Mouse (Mus musculus) hindbrain, embryonic 15.5 days (tissue): ENCODE measurements around the gene Scube1. TPM values are rescaled to one million over a fixed set of nuclear protein-coding genes. Genes with fewer than 3 reads are reported as not detected.
A peak's percentile ranks its signal among the peaks of the same experiment; 100 is the strongest.

Experiments used
- ATAC-seq: fragments of 200-750 bp; cut with Nextera tagmentation; 2 replicates; pipeline ENCODE4 v1.8.0; 2017; ENCODE audit warnings: low read depth, moderate number of reproducible peaks, moderate TSS enrichment; ENCODE audit not compliant: low FRiP score
- H3K27ac ChIP-seq: fragments of 300-500 bp; sonication (generic); replicated peaks from 2 replicates; pipeline ENCODE4 v1.5.1; 2015; ENCODE audit warnings: mild to moderate bottlenecking, inconsistent platforms
- H3K27me3 ChIP-seq: fragments of 300-500 bp; sonication (generic); 2 replicates; pipeline ENCODE4 v1.6.1; 2015; ENCODE audit warnings: control low read depth, inconsistent platforms
- H3K36me3 ChIP-seq: fragments of 300-500 bp; sonication (generic); 2 replicates; pipeline ENCODE4 v1.6.1; 2015; ENCODE audit warnings: control low read depth, inconsistent platforms
- H3K4me1 ChIP-seq: fragments of 300-500 bp; sonication (generic); replicated peaks from 2 replicates; pipeline ENCODE4 v1.6.1; 2015; ENCODE audit warnings: control low read depth, inconsistent platforms
- H3K4me2 ChIP-seq: fragments of 300-500 bp; sonication (generic); 2 replicates; pipeline ENCODE4 v1.6.1; 2015; ENCODE audit warnings: moderate library complexity, mild to moderate bottlenecking, inconsistent platforms
- H3K4me3 ChIP-seq: fragments of 300-500 bp; sonication (generic); 2 replicates; pipeline ENCODE4 v1.5.1; 2015; ENCODE audit warnings: mild to moderate bottlenecking, inconsistent platforms
- H3K9ac ChIP-seq: fragments of 300-500 bp; sonication (generic); 2 replicates; pipeline ENCODE4 v1.6.1; 2015; ENCODE audit warnings: inconsistent platforms
- H3K9me3 ChIP-seq: fragments of 300-500 bp; sonication (generic); 2 replicates; pipeline ENCODE4 v1.6.1; 2016; ENCODE audit warnings: control low read depth, inconsistent platforms
- WGBS: fragments of 180-500 bp; shearing (Covaris S2); methylation state at CpG from one replicate; pipeline ENCODE4 v1.1.7; 2015; 5-methylcytosine and 5-hydroxymethylcytosine counted together
- polyA plus RNA-seq: library from polyadenylated mRNA; unstranded; fragments of >200 nt; fragmentation: Nextera tagmentation; extraction: Ambion mirVana; gene quantifications from 2 replicates; pipeline ENCODE4 v1.2.1, GENCODE M21; 2015

Scube1 gene
- polyA plus RNA-seq, 1 experiment from 2014 or later = 9.7 TPM

GRCm38 (mm10) chr15:83606700-83607099 is 118.1 kb downstream of the Scube1 start:
- H3K9ac ChIP-seq = no peak overlapping the region
- H3K9me3 ChIP-seq = no peaks in the 10 kb centered on the region
- H3K36me3 ChIP-seq = no peaks in the 10 kb centered on the region
- 93% methylated on average over 8 of the region's 8 CpGs for WGBS
- no peaks in the 10 kb centered on the region for H3K27me3 ChIP-seq
- H3K4me2 ChIP-seq = no peak overlapping the region
- no peak for ATAC-seq
- H3K4me1 ChIP-seq = no peaks in the 10 kb centered on the region
- no peak overlapping the region for H3K4me3 ChIP-seq
- H3K27ac ChIP-seq = no peak overlapping the region

DNA sequence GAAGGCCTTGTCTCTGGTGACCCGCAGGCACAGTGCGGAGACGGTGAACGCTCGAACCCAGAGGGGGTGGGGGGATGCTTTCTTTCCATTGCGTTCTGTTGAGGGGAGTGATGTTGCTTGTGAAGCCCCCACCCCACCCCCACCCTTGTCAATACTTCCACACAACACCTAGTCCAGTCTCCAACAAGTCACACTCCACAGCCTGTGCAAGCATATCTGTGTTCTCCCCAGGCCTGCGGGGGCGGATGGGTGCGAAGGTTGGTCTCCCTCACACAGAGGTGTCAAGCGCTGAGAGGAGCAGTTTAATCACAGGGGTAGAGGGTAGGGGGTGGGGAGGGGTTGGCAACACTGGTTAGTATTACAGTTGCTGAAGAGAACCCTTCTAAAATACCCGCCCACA is 118.6 kb downstream of the Scube1 start:
- H3K4me3 ChIP-seq = no peak overlapping the region
- ATAC-seq = no peak

GRCm38 (mm10) chr15:83603426-83603825 is 121.4 kb downstream of the Scube1 start:
- Histone ChIP-seq H3K9me3 (no peaks in the 10 kb centered on the region), H3K4me2 (no peak overlapping the region), H3K4me1 (no peaks in the 10 kb centered on the region), H3K9ac (no peak overlapping the region), H3K4me3 (no peak overlapping the region), H3K27ac (no peak overlapping the region), H3K36me3 (no peaks in the 10 kb centered on the region), H3K27me3 (no peaks in the 10 kb centered on the region)
- 95% methylated on average over 7 of the region's 7 CpGs for WGBS
- no peak for ATAC-seq

More for the DNA sequence above, 118.6 kb downstream of the Scube1 start:
- Histone ChIP-seq H3K27me3 (no peaks in the 10 kb centered on the region), H3K4me2 (no peak overlapping the region), H3K9ac (no peak overlapping the region), H3K9me3 (no peaks in the 10 kb centered on the region), H3K4me1 (no peaks in the 10 kb centered on the region), H3K36me3 (no peaks in the 10 kb centered on the region), H3K27ac (no peak overlapping the region)
- 92% methylated on average over 11 of the region's 11 CpGs for WGBS

DNA sequence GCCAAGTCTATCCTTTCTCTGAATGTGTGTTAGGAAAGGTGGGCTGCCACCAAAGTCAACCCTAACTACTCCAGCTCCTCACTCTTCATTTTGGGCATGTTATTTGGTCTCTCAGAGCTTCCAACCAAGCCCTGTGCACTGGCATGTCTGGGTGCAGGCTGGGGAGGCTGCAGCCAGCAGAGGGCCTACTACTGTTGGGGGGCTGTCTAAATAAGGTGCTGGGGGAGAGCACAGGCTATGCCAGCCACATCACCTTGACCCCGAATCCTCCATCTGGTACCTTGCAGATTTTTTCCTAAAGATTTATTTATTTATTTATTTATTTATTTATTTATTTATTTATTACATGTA is 121.8 kb downstream of the Scube1 start:
- no peak overlapping the region for H3K4me2 ChIP-seq
- ATAC-seq = no peak
- 100% methylated on average over 1 of the region's 1 CpGs for WGBS
- H3K9me3 ChIP-seq = no peaks in the 10 kb centered on the region
- H3K27ac ChIP-seq = no peak overlapping the region; the same call in 1 of the 2 replicates
- H3K4me3 ChIP-seq = no peak overlapping the region
- no peaks in the 10 kb centered on the region for H3K36me3 ChIP-seq
- H3K27me3 ChIP-seq = no peaks in the 10 kb centered on the region
- H3K4me1 ChIP-seq = no peaks in the 10 kb centered on the region
- no peak overlapping the region for H3K9ac ChIP-seq

DNA sequence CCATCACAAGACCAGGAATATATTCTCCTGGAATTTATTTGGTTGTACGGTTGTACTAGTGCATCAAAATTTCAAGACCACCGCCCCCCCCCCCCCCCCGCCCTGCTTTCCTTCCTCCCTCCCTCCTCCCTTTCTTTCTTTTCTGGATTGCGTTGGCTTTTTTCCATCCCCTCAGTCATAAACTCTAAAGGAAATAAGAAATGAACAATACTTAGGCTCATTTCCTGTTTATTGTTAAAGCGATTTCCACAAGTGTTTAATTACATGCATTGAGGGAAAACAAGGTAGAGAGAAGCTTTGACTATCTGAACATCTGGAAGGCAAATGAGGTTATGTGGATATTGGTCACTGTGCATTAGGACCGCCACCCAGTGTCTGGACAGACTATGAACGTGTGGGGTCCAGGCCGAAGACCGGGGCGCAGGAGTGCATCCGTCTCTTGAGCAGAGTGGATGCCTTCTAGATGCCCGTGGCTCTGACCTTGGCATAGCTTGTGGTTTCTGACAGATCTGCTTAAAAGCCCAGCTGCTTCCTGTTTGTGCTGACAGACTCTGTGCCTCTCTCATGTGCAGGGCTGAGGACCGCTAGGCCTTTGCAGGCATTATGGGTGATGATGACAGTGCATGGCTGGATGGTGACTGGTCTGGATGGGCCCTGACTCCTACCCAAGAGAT is 122.3 kb downstream of the Scube1 start:
- Histone ChIP-seq H3K27ac (no peak overlapping the region; the same call in 1 of the 2 replicates), H3K4me1 (no peaks in the 10 kb centered on the region), H3K4me2 (no peak overlapping the region), H3K27me3 (no peaks in the 10 kb centered on the region), H3K9ac (no peak overlapping the region), H3K9me3 (no peaks in the 10 kb centered on the region), H3K4me3 (no peak overlapping the region), H3K36me3 (no peaks in the 10 kb centered on the region)
- ATAC-seq = no peak
- 86% methylated on average over 13 of the region's 13 CpGs for WGBS

DNA sequence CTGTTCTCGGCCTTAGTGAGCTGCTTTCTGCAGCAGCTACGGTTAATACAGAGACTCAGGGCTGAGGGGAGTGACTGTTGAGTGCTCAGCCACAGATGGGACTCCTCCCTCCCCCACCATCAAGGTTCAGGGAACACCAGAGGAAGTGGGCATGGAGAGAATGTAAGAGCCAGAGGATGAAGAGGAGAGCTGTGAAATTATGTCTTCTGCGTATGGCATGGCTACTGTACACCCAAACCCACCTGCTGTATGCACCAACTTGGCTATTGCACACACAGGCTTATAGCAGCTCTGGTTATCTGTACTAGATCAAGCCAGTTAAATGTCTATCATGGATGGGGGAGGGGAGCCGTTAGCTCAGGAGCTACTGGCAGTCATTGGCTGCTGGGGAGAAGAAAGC is 123.6 kb downstream of the Scube1 start:
- H3K4me1 ChIP-seq = no peaks in the 10 kb centered on the region
- ATAC-seq = no peak
- H3K4me2 ChIP-seq = no peak overlapping the region
- no peak overlapping the region for H3K4me3 ChIP-seq
- H3K27ac ChIP-seq = no peak overlapping the region
- H3K36me3 ChIP-seq = no peaks in the 10 kb centered on the region
- no peak overlapping the region for H3K9ac ChIP-seq
- 77% methylated on average over 4 of the region's 4 CpGs for WGBS
- H3K27me3 ChIP-seq = no peaks in the 10 kb centered on the region
- H3K9me3 ChIP-seq = no peaks in the 10 kb centered on the region

- Histone ChIP-seq H3K36me3 (no peaks in the 10 kb centered on the region), H3K27ac (no peak overlapping the region), H3K9ac (no peak overlapping the region), H3K4me3 (no peak overlapping the region), H3K27me3 (no peaks in the 10 kb centered on the region), H3K4me2 (no peak overlapping the region), H3K4me1 (peaks cover 28% of the 10 kb centered on the region), H3K9me3 (no peaks in the 10 kb centered on the region)
- ATAC-seq = no peak
- 94% methylated on average over 4 of the region's 4 CpGs for WGBS
These were observed 128.0 kb downstream of the Scube1 start for GRCm38 (mm10) chr15:83596833-83597232.

DNA sequence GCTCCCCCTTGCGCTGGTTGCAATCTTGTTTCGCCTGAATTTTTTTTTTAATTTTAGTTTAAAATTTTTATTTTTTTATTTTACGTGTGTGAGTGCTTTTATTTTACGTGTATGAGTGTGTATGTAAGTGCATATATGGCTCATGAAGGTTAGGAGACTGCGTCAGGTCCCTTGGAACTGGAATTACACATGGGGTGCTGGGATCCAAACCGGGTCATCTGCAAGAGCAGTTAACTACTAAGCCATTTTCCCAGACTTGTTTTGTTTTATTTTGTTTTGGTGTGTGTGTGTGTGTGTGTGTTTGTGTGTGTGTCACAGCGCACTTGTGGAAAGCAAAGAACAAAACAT is 129.5 kb downstream of the Scube1 start:
- no peaks in the 10 kb centered on the region for H3K36me3 ChIP-seq
- H3K27me3 ChIP-seq = no peaks in the 10 kb centered on the region
- H3K4me1 ChIP-seq = peaks cover 28% of the 10 kb centered on the region
- H3K4me3 ChIP-seq = peak overlapping the region; percentile 65
- peak; percentile 35 for ATAC-seq
- H3K4me2 ChIP-seq = peak overlapping the region; percentile 66
- H3K9me3 ChIP-seq = no peaks in the 10 kb centered on the region
- H3K27ac ChIP-seq = peak overlapping the region; percentile 63
- WGBS = 39% methylated on average over 7 of the region's 7 CpGs
- peak overlapping the region; percentile 69 for H3K9ac ChIP-seq

DNA sequence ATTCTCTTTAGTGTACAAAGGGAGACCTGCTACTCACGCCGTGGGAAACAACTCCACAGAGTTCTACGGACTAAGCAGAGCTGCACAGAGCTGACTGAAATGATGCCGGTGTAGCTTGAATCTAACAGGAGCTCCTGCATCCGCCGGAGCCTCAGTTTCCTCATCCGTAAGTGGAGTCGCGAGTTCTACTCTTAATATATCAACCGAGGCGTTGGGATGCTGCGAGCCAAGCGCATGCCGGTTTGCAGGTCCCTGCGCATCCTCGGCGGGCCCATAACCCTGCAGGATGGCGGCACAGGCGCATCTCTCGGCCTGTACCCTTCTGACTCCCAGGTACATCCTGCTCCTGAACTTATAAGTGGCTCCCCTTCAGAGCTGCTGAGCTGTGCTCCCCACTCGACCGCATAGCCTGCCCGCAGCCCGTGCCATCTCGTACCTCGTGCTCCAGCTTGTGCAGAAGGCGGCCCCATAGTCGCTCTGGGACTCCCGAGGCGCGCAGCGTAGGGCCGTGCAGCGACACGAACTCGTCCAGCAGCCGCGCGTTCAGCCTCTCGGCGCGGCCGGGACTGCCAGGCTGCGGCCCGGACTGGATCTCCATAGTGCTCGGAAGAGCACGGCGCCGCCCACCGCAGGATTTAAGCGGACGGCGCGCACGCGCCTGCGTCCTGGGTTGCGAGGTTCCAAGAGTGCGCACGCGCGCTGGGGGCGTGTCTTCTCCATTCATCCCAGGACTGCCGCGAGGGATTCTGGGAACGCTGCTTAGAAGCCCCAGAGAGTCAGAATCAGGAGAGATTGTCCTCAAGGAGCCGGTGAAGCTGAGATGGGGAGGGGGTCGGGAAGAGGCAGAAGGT is 130.1 kb downstream of the Scube1 start, which contains the start of gene Ttll12:
TSS of gene Ttll12 (minus strand) at position 645 of the 851 bp plus-strand sequence.
- Histone ChIP-seq H3K36me3 (no peaks in the 10 kb centered on the region), H3K27ac (peak within 1 kb of the TSS; percentile 78), H3K9me3 (no peaks in the 10 kb centered on the region), H3K4me1 (peaks cover 28% of the 10 kb centered on the region), H3K9ac (peak within 1 kb of the TSS; percentile 69), H3K27me3 (no peaks in the 10 kb centered on the region), H3K4me3 (peak within 1 kb of the TSS; percentile 65), H3K4me2 (peak within 1 kb of the TSS; percentile 66)
- WGBS = under 1% methylated on average over 68 of the region's 68 CpGs
- ATAC-seq = peak; percentile 95

DNA sequence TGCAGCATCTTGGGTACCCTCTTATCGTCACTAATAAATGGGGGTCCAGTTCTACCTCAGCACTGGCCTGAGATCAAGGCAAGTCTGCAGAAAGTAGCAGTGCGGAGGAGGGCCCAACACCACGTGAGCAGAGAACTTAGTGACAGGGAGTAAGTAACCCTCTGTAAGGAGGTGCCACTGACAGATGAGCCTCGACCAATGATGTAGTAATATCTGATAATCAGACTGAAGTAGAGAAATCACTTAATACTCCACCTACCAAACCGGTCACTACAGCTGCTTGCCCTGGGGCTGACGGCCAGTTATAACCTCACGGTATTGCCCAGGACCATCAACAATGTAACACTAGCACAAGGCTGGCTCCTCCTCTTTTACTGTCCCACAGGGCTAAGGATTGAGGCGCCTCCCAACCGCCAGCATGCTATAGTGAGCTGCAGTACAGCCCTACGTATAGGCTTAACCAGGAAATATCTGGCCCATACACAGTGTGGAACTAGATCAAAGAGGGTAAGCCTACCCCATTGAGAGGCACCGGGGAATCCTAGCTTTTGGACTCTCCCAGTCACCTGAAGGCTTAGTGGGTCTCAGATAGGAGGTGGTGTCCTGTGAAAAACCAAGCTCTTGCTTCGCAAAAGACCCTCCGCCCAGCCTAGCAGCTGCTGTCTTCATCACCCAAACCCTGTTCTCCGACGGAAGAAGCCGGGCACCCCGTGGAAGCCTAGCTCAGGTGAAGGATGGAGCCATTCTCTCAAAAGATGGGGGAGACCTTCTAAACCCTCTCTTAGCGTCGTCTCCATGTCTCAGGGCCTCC is 130.9 kb downstream of the Scube1 start:
- H3K27me3 ChIP-seq = no peaks in the 10 kb centered on the region
- H3K36me3 ChIP-seq = no peaks in the 10 kb centered on the region
- ATAC-seq = peak; percentile 69
- peak overlapping the region; percentile 69 for H3K9ac ChIP-seq
- WGBS = 11% methylated on average over 19 of the region's 19 CpGs
- H3K4me2 ChIP-seq = peak overlapping the region; percentile 66
- peak overlapping the region; percentile 65 for H3K4me3 ChIP-seq
- 0 out of 2 replicates have a peak overlapping the region, but pooled peaks have one; percentile 78 for H3K27ac ChIP-seq
- peaks cover 28% of the 10 kb centered on the region for H3K4me1 ChIP-seq
- no peaks in the 10 kb centered on the region for H3K9me3 ChIP-seq

DNA sequence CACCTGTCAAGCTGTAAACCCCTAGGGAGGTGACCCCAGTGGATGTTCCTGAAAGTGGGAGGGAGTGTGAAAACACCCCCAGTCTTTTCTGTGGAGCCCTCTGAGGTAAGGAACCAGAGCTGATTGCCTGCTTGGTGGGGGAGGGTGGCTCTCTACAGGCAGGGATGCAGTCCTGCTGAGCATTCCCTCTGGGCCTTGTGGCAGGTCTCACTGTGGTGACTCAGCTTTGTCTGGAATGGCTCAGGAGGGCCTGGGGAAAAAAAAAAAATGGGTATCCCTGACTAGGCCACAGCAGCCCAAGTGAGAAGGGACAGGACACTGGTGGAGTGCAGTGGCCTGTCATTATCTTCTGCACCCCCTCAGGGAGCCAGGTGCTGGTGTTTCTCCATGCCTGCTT is 131.6 kb downstream of the Scube1 start:
- Histone ChIP-seq H3K4me1 (peaks cover 28% of the 10 kb centered on the region), H3K27me3 (no peaks in the 10 kb centered on the region), H3K27ac (no peak overlapping the region), H3K9ac (0 out of 2 replicates have a peak overlapping the region, but pooled peaks have one; percentile 69), H3K4me3 (peak overlapping the region; percentile 65), H3K4me2 (peak overlapping the region; percentile 66), H3K9me3 (no peaks in the 10 kb centered on the region), H3K36me3 (peaks cover 6% of the 10 kb centered on the region; the same call in 1 of the 2 replicates)
- no peak for ATAC-seq
